Mouse (Mus musculus): ENCODE data around the gene 4921511M17Rik.
"Not testable (repeated sequence)": the region's sequence is repeated elsewhere in the genome, so short reads cannot be mapped to it uniquely, and the experiment has no call there.

The 4921511M17Rik gene

DNA sequence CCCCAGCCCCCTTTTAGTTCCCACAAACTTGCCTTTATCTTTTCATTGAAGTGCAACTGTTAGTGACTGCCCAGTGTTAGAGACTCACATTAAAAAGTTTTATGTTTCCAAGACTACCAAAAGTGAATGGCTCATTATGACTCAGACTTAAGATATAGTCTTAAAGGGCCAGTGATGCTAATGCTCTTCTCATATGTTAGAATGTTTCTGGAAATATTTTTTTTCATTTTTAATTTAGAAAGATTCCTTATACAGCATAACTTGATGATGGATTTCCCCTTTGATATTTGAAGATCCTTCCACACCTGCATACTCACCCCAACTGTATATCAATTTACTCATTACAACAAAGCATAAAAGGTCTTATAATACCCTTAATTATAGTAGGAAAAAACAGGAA lies at the start of gene 4921511M17Rik:
TSS of gene 4921511M17Rik (minus strand) at position 101 of the 400 bp plus-strand sequence.
- not testable (repeated sequence) for DNase-seq

DNA sequence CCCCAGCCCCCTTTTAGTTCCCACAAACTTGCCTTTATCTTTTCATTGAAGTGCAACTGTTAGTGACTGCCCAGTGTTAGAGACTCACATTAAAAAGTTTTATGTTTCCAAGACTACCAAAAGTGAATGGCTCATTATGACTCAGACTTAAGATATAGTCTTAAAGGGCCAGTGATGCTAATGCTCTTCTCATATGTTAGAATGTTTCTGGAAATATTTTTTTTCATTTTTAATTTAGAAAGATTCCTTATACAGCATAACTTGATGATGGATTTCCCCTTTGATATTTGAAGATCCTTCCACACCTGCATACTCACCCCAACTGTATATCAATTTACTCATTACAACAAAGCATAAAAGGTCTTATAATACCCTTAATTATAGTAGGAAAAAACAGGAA lies 21.3 kb upstream of the 4921511M17Rik start, which contains the start of gene Gm10057:
TSS of gene Gm10057 (minus strand) at position 101 of the 400 bp plus-strand sequence.
- DNase-seq = not testable (repeated sequence)

DNA sequence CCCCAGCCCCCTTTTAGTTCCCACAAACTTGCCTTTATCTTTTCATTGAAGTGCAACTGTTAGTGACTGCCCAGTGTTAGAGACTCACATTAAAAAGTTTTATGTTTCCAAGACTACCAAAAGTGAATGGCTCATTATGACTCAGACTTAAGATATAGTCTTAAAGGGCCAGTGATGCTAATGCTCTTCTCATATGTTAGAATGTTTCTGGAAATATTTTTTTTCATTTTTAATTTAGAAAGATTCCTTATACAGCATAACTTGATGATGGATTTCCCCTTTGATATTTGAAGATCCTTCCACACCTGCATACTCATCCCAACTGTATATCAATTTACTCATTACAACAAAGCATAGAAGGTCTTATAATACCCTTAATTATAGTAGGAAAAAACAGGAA lies 21.1 kb downstream of the 4921511M17Rik start, which contains the start of gene Samt1:
TSS of gene Samt1 (minus strand) at position 101 of the 400 bp plus-strand sequence.
- DNase-seq = not testable (repeated sequence)

- DNase-seq = not testable (repeated sequence)
Observed at GRCm38 (mm10) chrX:153976914-153977313, 56.7 kb downstream of the 4921511M17Rik start.

GRCm38 (mm10) chrX:153976467-153976866 lies 57.2 kb downstream of the 4921511M17Rik start:
- not testable (repeated sequence) for DNase-seq

- peak; percentile 1 for DNase-seq
Observed at GRCm38 (mm10) chrX:153974450-153974849, 59.2 kb downstream of the 4921511M17Rik start.
